Mouse (Mus musculus) kidney, embryonic 16.5 days (tissue): Measurements from ENCODE around the gene Bcl2l12. TPM values are rescaled to one million over a fixed set of nuclear protein-coding genes. Genes with fewer than 3 reads are reported as not detected.

ENCODE experiments used
- ATAC-seq: fragments of 200-750 bp; cut with Nextera tagmentation; 2 replicates; pipeline ENCODE4 v1.8.0; 2017; ENCODE audit warnings: moderate TSS enrichment; ENCODE audit not compliant: low FRiP score, low TSS enrichment
- H3K27ac ChIP-seq: fragments of 300-500 bp; sonication (generic); 2 replicates; pipeline ENCODE4 v1.5.1; 2014; ENCODE audit warnings: low read length
- H3K27me3 ChIP-seq: fragments of 300-500 bp; sonication (generic); 2 replicates; pipeline ENCODE4 v1.6.1; 2014; ENCODE audit warnings: low read length, control low read depth, mixed read lengths; ENCODE audit not compliant: insufficient read depth
- H3K36me3 ChIP-seq: fragments of 300-500 bp; sonication (generic); 2 replicates; pipeline ENCODE4 v1.6.1; 2014; ENCODE audit warnings: low read length, control low read depth, mixed read lengths; ENCODE audit not compliant: insufficient read depth
- H3K4me1 ChIP-seq: fragments of 300-500 bp; sonication (generic); 2 replicates; pipeline ENCODE4 v1.6.1; 2014; ENCODE audit warnings: low read length, control low read depth, mixed read lengths; ENCODE audit not compliant: insufficient read depth
- H3K4me2 ChIP-seq: fragments of 300-500 bp; sonication (generic); replicated peaks from 2 replicates; pipeline ENCODE4 v1.6.1; 2014; ENCODE audit warnings: low read depth, low read length
- H3K4me3 ChIP-seq: fragments of 300-500 bp; sonication (generic); 2 replicates; pipeline ENCODE4 v1.5.1; 2014; ENCODE audit warnings: mild to moderate bottlenecking, low read length
- H3K9ac ChIP-seq: fragments of 300-500 bp; sonication (generic); replicated peaks from 2 replicates; pipeline ENCODE4 v1.6.1; 2014; ENCODE audit warnings: low read length
- H3K9me3 ChIP-seq: fragments of 300-500 bp; sonication (generic); 2 replicates; pipeline ENCODE4 v1.6.1; 2016; ENCODE audit warnings: low read length, control low read depth
- WGBS: fragments of 180-500 bp; shearing (Covaris S2); extraction: QIAGEN DNeasy Blood & Tissue Kit; methylation state at CpG from one replicate; pipeline ENCODE4 v1.1.7; 2014; 5-methylcytosine and 5-hydroxymethylcytosine counted together
- polyA plus RNA-seq: library from polyadenylated mRNA; unstranded; fragments of >200 nt; fragmentation: Nextera tagmentation; extraction: Ambion mirVana; gene quantifications from 2 replicates; pipeline ENCODE4 v1.2.1, GENCODE M21; 2015

The Bcl2l12 gene
- polyA plus RNA-seq, 1 experiment from 2014 or later: 56.1 TPM

DNA sequence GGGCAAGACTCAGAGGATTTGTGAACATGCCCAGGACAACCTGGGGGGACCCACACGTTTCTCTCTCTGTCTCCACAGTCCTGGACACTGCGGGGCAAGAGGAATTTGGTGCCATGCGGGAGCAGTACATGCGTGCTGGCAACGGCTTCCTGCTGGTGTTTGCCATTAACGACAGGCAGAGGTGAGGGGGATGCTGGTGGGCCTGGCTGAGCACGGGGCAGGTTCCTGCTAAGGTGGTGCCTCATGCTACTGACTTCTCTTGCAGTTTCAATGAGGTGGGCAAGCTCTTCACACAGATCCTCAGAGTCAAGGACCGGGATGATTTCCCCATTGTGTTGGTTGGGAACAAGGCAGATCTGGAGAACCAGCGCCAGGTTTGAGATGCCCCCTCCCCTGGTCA is 21.7 kb upstream of the Bcl2l12 start:
- Histone ChIP-seq H3K27me3 (no peaks in the 10 kb centered on the region), H3K27ac (no peak overlapping the region), H3K9ac (0 out of 2 replicates have a peak overlapping the region, but pooled peaks have one; percentile 31), H3K9me3 (no peaks in the 10 kb centered on the region), H3K4me2 (no peak overlapping the region), H3K4me3 (no peak overlapping the region), H3K4me1 (peaks cover 14% of the 10 kb centered on the region; the same call in 1 of the 2 replicates), H3K36me3 (no peaks in the 10 kb centered on the region)
- WGBS: 68% methylated on average over 9 of the region's 9 CpGs
- ATAC-seq: no peak

GRCm38 (mm10) chr7:45019031-45019571 is 20.6 kb upstream of the Bcl2l12 start:
- WGBS: 22% methylated on average over 8 of the region's 8 CpGs
- Histone ChIP-seq H3K36me3 (no peaks in the 10 kb centered on the region), H3K9me3 (no peaks in the 10 kb centered on the region), H3K9ac (peak overlapping the region; percentile 18), H3K27ac (peak overlapping the region; percentile 89; the same call in 1 of the 2 replicates), H3K4me2 (peak overlapping the region; percentile 89), H3K27me3 (no peaks in the 10 kb centered on the region), H3K4me1 (peaks cover 21% of the 10 kb centered on the region), H3K4me3 (peak overlapping the region; percentile 96)
- no peak for ATAC-seq

DNA sequence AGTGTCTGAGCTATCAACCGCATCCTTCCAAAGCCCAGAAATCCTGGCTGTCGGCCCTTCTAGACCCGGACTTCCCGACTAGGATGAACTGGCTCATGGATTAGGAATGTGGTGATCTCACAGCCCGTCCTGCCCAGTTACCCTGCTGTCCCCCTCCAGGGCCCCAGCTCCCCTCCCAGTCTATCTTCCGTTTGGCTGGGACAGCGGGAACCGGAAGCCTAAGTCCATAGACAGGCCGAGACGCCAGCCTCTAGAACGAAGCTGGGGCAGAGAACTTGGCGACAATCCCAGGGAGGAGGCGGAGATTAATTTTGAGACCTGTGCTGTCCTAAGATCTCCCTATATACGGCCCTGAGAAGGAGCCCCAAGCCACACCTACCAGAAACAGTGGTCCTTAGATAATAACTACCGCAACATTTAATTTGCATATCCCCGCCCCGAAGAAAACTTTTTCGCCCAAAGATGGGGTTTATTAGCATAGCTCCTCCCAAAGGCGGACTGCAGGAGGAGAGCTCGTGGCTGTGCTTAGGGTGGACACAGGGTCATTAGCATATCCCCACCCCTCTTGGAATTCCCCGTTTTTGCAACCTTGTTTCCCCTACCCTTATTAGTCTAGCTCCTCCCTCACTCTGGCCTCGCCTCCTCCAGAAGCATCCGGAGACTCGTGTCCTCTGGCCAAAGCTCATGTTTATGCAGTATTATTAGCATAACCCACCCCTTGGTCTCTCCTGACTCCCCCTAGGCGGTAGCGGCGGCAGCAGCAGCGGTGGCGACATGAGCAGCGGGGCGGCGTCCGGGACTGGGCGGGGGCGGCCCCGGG is 18.9 kb upstream of the Bcl2l12 start, which contains the start of gene Rras:
Gene Rras (plus strand): TSS at position 720 of the 820 bp plus-strand sequence.
- H3K36me3 ChIP-seq: peaks cover 3% of the 10 kb centered on the region
- peak within 1 kb of the TSS; percentile 89 for H3K4me2 ChIP-seq
- peaks cover 21% of the 10 kb centered on the region for H3K4me1 ChIP-seq
- ATAC-seq: peak; percentile 95
- no peaks in the 10 kb centered on the region for H3K9me3 ChIP-seq
- peak within 1 kb of the TSS; percentile 100 for H3K27ac ChIP-seq
- no peaks in the 10 kb centered on the region for H3K27me3 ChIP-seq
- peak within 1 kb of the TSS; percentile 79 for H3K9ac ChIP-seq
- H3K4me3 ChIP-seq: peak within 1 kb of the TSS; percentile 96
- under 1% methylated on average over 36 of the region's 36 CpGs for WGBS

DNA sequence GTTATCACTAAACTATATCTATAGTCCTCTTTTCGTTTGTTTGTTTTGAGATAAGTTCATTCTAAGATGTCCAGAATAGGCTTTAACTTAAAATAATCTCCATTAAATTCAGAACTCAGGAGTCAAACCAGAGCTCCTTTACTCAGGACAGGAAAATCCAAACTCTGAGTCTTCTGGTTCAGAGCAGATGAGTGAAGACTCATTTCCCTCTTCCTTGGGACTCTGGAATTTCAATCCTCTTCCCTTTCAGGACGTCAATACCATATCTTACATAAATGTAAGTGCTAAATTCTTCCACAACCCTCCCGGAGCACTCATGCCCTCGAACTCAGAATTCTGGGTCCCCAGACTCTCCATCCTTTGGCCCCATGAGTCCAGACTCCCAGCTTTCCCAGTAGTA is 18.2 kb upstream of the Bcl2l12 start:
- peak overlapping the region; percentile 89 for H3K4me2 ChIP-seq
- no peaks in the 10 kb centered on the region for H3K27me3 ChIP-seq
- no peak for ATAC-seq
- H3K4me1 ChIP-seq: peaks cover 21% of the 10 kb centered on the region
- peak overlapping the region; percentile 100 for H3K27ac ChIP-seq
- peak overlapping the region; percentile 96 for H3K4me3 ChIP-seq
- peak overlapping the region; percentile 79 for H3K9ac ChIP-seq
- H3K9me3 ChIP-seq: no peaks in the 10 kb centered on the region
- 4% methylated on average over 4 of the region's 4 CpGs for WGBS
- peaks cover 10% of the 10 kb centered on the region for H3K36me3 ChIP-seq

GRCm38 (mm10) chr7:45015957-45016612 is 17.6 kb upstream of the Bcl2l12 start, which contains the start of gene Scaf1:
Scaf1 (minus strand) TSS chr7:45016363.
- H3K9ac ChIP-seq: peak within 1 kb of the TSS; percentile 98

GRCm38 (mm10) chr7:45015344-45015956 is 16.9 kb upstream of the Bcl2l12 start:
- Histone ChIP-seq H3K4me2 (peak overlapping the region; percentile 93), H3K4me3 (peak overlapping the region; percentile 96), H3K36me3 (peaks cover 21% of the 10 kb centered on the region), H3K9ac (peak overlapping the region; percentile 98), H3K4me1 (peaks cover 21% of the 10 kb centered on the region), H3K27ac (peak overlapping the region; percentile 91), H3K9me3 (no peaks in the 10 kb centered on the region), H3K27me3 (no peaks in the 10 kb centered on the region)
- ATAC-seq: no peak
- under 1% methylated on average over 20 of the region's 20 CpGs for WGBS

More at GRCm38 (mm10) chr7:45015957-45016612, 17.6 kb upstream of the Bcl2l12 start, which contains the start of gene Scaf1:
- WGBS: under 1% methylated on average over 69 of the region's 69 CpGs
- peak; percentile 88 for ATAC-seq
- no peaks in the 10 kb centered on the region for H3K27me3 ChIP-seq
- peaks cover 21% of the 10 kb centered on the region for H3K4me1 ChIP-seq
- peaks cover 15% of the 10 kb centered on the region for H3K36me3 ChIP-seq
- H3K4me3 ChIP-seq: peak within 1 kb of the TSS; percentile 96
- peak within 1 kb of the TSS; percentile 100 for H3K27ac ChIP-seq
- H3K4me2 ChIP-seq: peak within 1 kb of the TSS; percentile 93
- H3K9me3 ChIP-seq: no peaks in the 10 kb centered on the region

GRCm38 (mm10) chr7:45014096-45014451 is 15.6 kb upstream of the Bcl2l12 start:
- Histone ChIP-seq H3K27ac (no peak overlapping the region), H3K9me3 (no peaks in the 10 kb centered on the region), H3K4me3 (no peak overlapping the region), H3K27me3 (no peaks in the 10 kb centered on the region), H3K9ac (no peak overlapping the region; the same call in none of the 2 replicates), H3K4me1 (peaks cover 17% of the 10 kb centered on the region), H3K4me2 (no peak overlapping the region), H3K36me3 (peaks cover 35% of the 10 kb centered on the region)
- ATAC-seq: no peak
- 97% methylated on average over 3 of the region's 3 CpGs for WGBS

- no peak for ATAC-seq
- 96% methylated on average over 16 of the region's 16 CpGs for WGBS
- H3K27ac ChIP-seq: no peak overlapping the region
- no peak overlapping the region for H3K4me3 ChIP-seq
- no peak overlapping the region; the same call in 1 of the 2 replicates for H3K9ac ChIP-seq
- no peaks in the 10 kb centered on the region for H3K9me3 ChIP-seq
- H3K36me3 ChIP-seq: peaks cover 40% of the 10 kb centered on the region
- no peaks in the 10 kb centered on the region for H3K27me3 ChIP-seq
- H3K4me2 ChIP-seq: no peak overlapping the region
- H3K4me1 ChIP-seq: peaks cover 12% of the 10 kb centered on the region
Observed at GRCm38 (mm10) chr7:45013366-45014095, 15.0 kb upstream of the Bcl2l12 start.

DNA sequence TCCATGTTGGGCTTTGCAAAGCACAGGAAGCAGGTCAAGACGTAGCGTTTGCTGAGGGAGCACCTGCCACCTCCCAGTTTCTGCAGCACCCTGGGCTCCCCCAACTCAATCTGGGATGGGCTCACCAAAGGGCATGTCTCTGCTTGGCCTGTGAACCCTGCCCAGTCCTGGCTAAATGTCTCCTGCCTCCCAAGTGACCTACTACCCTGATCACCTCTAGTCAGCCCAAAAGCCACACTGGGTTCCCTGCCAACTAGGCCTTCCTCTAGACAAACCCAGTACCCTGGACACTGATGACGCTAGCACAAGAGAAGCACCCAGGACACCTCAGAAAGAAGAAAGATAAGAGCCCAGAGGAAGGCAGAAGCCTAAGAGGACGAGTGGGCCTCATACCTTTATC is 14.3 kb upstream of the Bcl2l12 start:
- Histone ChIP-seq H3K27ac (no peak overlapping the region), H3K9me3 (no peaks in the 10 kb centered on the region), H3K4me1 (peaks cover 7% of the 10 kb centered on the region), H3K4me3 (no peak overlapping the region), H3K9ac (no peak overlapping the region), H3K4me2 (no peak overlapping the region), H3K36me3 (peaks cover 47% of the 10 kb centered on the region), H3K27me3 (no peaks in the 10 kb centered on the region)
- no peak for ATAC-seq
- 79% methylated on average over 4 of the region's 4 CpGs for WGBS
